Mouse (Mus musculus): ENCODE measurements around the gene Gm12355.
A peak's percentile ranks its signal among the peaks of the same experiment; 100 is the strongest.

DNA sequence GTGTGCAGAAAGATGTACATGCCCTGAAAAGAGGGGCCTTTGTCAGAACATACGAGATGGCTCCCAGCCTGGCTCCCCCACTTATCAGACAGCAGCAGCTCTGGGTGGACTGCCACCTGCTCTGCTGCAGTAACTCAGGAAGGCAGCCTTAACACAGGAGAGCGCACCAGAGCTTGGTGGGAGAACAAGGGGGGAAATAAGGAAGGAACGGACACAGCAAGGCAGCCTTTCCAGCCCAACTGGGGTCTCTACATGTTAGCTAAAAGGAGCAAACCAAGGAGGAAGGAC lies 42.3 kb downstream of the Gm12355 start:
- TF ChIP-seq GATA1 (IDR thresholded peaks at IDR 0.05; ENCODE audit: borderline replicate concordance, low read length) (no peak), CTCF (IDR thresholded peaks at IDR 0.05; ENCODE audit: low read depth, low read length) (no peak), POLR2AphosphoS5 (IDR thresholded peaks at IDR 0.05; ENCODE audit: insufficient replicate concordance, low read depth, low read length) (no peak), TAL1 (conservative IDR thresholded peaks at IDR 0.05; ENCODE audit: low read depth, low read length) (peak; percentile 64), GATA2 (IDR thresholded peaks at IDR 0.05; ENCODE audit: borderline replicate concordance, low read depth, low read length) (no peak)

Data from G1E (cell line).